Mouse (Mus musculus): Measurements from ENCODE around the gene Syt17.

GRCm38 (mm10) chr7:118490666-118491430 lies 42.8 kb upstream of the Syt17 start:
- TF ChIP-seq CHD1 (IDR thresholded peaks at IDR 0.05; ENCODE audit: low read depth, low read length): no peak
- no peak for TF ChIP-seq SIN3A (IDR thresholded peaks at IDR 0.05; ENCODE audit: low read length)
- no peak for TF ChIP-seq EP300 (IDR thresholded peaks at IDR 0.05; ENCODE audit: low read length)
- TF ChIP-seq MAZ (IDR thresholded peaks at IDR 0.05; ENCODE audit: low read depth, low read length): no peak
- TF ChIP-seq CTCF (conservative IDR thresholded peaks at IDR 0.05 in 1 of 2, IDR thresholded peaks at IDR 0.05 in 1 of 2; ENCODE audit: low read depth in 2 of 2, low read length in 2 of 2): no peak
- no peak for TF ChIP-seq POLR2A (IDR thresholded peaks at IDR 0.05; ENCODE audit: low read depth, low read length)
- TF ChIP-seq RCOR1 (conservative IDR thresholded peaks at IDR 0.05; ENCODE audit: low read depth, low read length): no peak
- TF ChIP-seq USF1 (IDR thresholded peaks at IDR 0.05; ENCODE audit: low read depth, low read length): no peak
- TF ChIP-seq ZC3H11A (IDR thresholded peaks at IDR 0.05; ENCODE audit: low read depth, low read length): no peak
- TF ChIP-seq KAT2A (IDR thresholded peaks at IDR 0.05; ENCODE audit: insufficient replicate concordance, low read length): no peak
- TF ChIP-seq CHD2 (IDR thresholded peaks at IDR 0.05; ENCODE audit: low read length): no peak
- TF ChIP-seq MEF2A (IDR thresholded peaks at IDR 0.05; ENCODE audit: borderline replicate concordance, low read depth, low read length): no peak
